Mouse (Mus musculus): ENCODE results near the gene Pard3b.

DNA sequence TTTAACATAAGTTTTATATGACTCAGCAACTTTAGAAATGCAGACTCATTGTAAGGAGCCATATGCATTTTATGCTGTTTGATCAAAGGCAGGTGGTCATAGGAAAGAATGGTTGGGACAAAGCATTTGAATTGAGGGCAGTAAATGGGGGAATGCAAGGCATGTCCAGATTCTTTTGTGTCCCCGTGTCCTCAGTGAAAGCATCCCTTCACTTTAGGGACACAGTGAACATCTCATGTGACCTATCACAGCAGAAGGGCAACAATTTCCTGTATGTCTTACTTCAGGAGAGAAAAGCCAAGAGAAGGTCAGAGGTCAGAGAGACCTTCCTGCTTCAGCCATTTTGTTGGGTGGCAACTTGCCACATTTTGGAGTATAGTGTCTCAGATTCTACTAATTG lies 745.6 kb downstream of the Pard3b start:
- no peak for TF ChIP-seq CTCF (IDR thresholded peaks at IDR 0.05; ENCODE audit: low read depth)
- TF ChIP-seq EP300 (IDR thresholded peaks at IDR 0.05; ENCODE audit: low read depth): no peak
